Mouse (Mus musculus) stomach, embryonic 14.5 days (tissue): Measurements from ENCODE around the gene Ltn1. TPM values are rescaled to one million over a fixed set of nuclear protein-coding genes. Genes with fewer than 3 reads are reported as not detected.
A peak's percentile ranks its signal among the peaks of the same experiment; 100 is the strongest.

Experiments
- ATAC-seq: fragments of 200-750 bp; cut with Nextera tagmentation; 2 replicates; pipeline ENCODE4 v1.8.0; 2017; ENCODE audit warnings: low read depth, moderate TSS enrichment; ENCODE audit not compliant: insufficient number of reproducible peaks, insufficient read depth, low FRiP score
- H3K27ac ChIP-seq: fragments of 300-500 bp; sonication (generic); 2 replicates; pipeline ENCODE4 v1.5.1; 2014; ENCODE audit warnings: mild to moderate bottlenecking, low read length, moderate library complexity, mixed read lengths
- H3K27me3 ChIP-seq: fragments of 300-500 bp; sonication (generic); 2 replicates; pipeline ENCODE4 v1.6.1; 2014; ENCODE audit warnings: low read length, control low read depth, mixed read lengths; ENCODE audit not compliant: control insufficient read depth, insufficient read depth
- H3K36me3 ChIP-seq: fragments of 300-500 bp; sonication (generic); 2 replicates; pipeline ENCODE4 v1.6.1; 2014; ENCODE audit warnings: mild to moderate bottlenecking, control low read depth, low read length, moderate library complexity, mixed read lengths; ENCODE audit not compliant: control insufficient read depth, insufficient read depth
- H3K4me1 ChIP-seq: fragments of 300-500 bp; sonication (generic); 2 replicates; pipeline ENCODE4 v1.6.1; 2014; ENCODE audit warnings: low read length, control low read depth, mixed read lengths; ENCODE audit not compliant: control insufficient read depth, insufficient read depth
- H3K4me2 ChIP-seq: fragments of 300-500 bp; sonication (generic); replicated peaks from 2 replicates; pipeline ENCODE4 v1.6.1; 2014; ENCODE audit warnings: low read depth, low read length, control low read depth
- H3K4me3 ChIP-seq: fragments of 300-500 bp; sonication (generic); 2 replicates; pipeline ENCODE4 v1.5.1; 2014; ENCODE audit warnings: low read depth, low read length, control low read depth
- H3K9ac ChIP-seq: fragments of 300-500 bp; sonication (generic); replicated peaks from 2 replicates; pipeline ENCODE4 v1.6.1; 2014; ENCODE audit warnings: low read depth, mild to moderate bottlenecking, control low read depth, low read length, moderate library complexity, mixed read lengths
- H3K9me3 ChIP-seq: fragments of 300-500 bp; sonication (generic); 2 replicates; pipeline ENCODE4 v1.6.1; 2016; ENCODE audit warnings: low read depth, low read length, control low read depth; ENCODE audit not compliant: control insufficient read depth
- WGBS: fragments of 180-500 bp; shearing (Covaris S2); extraction: QIAGEN DNeasy Blood & Tissue Kit; methylation state at CpG from one replicate; pipeline ENCODE4 v1.1.7; 2014; 5-methylcytosine and 5-hydroxymethylcytosine counted together
- polyA plus RNA-seq: library from polyadenylated mRNA; unstranded; fragments of >200 nt; fragmentation: Nextera tagmentation; extraction: Ambion mirVana; gene quantifications from 2 replicates; pipeline ENCODE4 v1.2.1, GENCODE M21; 2014

Ltn1 gene
- polyA plus RNA-seq, 1 experiment from 2014 or later, result 37.7 TPM

DNA sequence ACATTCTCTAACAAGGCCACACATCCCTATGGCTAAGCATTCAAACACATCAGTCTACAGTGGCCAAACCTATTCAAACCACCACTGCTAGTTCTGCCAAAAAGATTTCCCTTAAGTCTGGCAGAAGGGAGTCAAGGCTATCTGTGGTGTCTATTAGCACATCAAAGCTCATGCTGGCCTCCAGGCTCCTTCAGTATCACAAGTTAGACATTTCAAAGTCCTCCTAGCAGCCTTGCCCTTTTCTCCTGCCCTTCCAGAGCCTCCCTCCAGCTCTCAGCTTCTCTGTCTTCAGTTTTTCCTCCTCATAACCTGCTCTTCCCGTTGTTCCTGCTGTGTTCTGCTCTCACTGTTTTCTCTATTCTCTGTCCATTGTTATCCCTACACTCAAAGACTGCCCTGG is 11.7 kb upstream of the Ltn1 start:
- no peaks in the 10 kb centered on the region for H3K27me3 ChIP-seq
- peaks cover 2% of the 10 kb centered on the region; the same call in 1 of the 2 replicates for H3K4me1 ChIP-seq
- no peak overlapping the region for H3K9ac ChIP-seq
- no peak overlapping the region for H3K27ac ChIP-seq
- no peaks in the 10 kb centered on the region for H3K36me3 ChIP-seq
- H3K9me3 ChIP-seq, result no peaks in the 10 kb centered on the region
- ATAC-seq, result no peak
- WGBS, result 38% methylated on average over 1 of the region's 1 CpGs
- H3K4me2 ChIP-seq, result no peak overlapping the region
- H3K4me3 ChIP-seq, result no peak overlapping the region

- ATAC-seq, result 0 out of 2 replicates have a peak, but pooled peaks have one; percentile 19
- Histone ChIP-seq H3K27ac (no peak overlapping the region), H3K9ac (no peak overlapping the region), H3K4me1 (peaks cover 2% of the 10 kb centered on the region; the same call in 1 of the 2 replicates), H3K4me2 (no peak overlapping the region), H3K27me3 (no peaks in the 10 kb centered on the region), H3K9me3 (no peaks in the 10 kb centered on the region), H3K36me3 (no peaks in the 10 kb centered on the region), H3K4me3 (no peak overlapping the region)
Observed at GRCm38 (mm10) chr16:87443245-87443644, 10.8 kb upstream of the Ltn1 start.

- Histone ChIP-seq H3K36me3 (no peaks in the 10 kb centered on the region), H3K27ac (no peak overlapping the region), H3K9me3 (no peaks in the 10 kb centered on the region), H3K4me1 (peaks cover 2% of the 10 kb centered on the region; the same call in 1 of the 2 replicates), H3K27me3 (no peaks in the 10 kb centered on the region), H3K9ac (no peak overlapping the region), H3K4me3 (no peak overlapping the region), H3K4me2 (no peak overlapping the region)
- 44% methylated on average over 5 of the region's 5 CpGs for WGBS
- no peak for ATAC-seq
Observed at GRCm38 (mm10) chr16:87442291-87442690, 9.9 kb upstream of the Ltn1 start.

DNA sequence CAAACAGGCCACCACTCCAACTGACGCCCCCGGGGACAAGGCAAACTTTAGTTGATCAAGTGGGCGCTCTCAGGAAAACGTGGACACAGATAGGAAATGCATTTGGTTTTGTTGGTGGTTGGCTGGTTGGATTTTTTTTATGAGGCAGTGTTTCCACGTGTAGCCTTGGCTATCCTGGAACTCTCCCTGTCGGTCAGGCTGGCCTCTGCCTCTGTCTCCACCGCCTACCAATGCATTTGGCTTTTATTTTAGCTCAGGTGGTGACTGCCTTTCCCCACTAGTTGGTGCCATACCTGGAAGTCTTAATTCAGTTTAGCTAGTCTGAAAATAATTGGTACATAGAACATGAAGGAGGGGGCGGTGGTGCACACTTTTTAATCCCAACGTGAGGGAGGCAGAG is 8.7 kb upstream of the Ltn1 start:
- peaks cover 2% of the 10 kb centered on the region; the same call in 1 of the 2 replicates for H3K4me1 ChIP-seq
- H3K27me3 ChIP-seq, result no peaks in the 10 kb centered on the region
- H3K4me2 ChIP-seq, result peak overlapping the region; percentile 72
- H3K36me3 ChIP-seq, result no peaks in the 10 kb centered on the region
- peak overlapping the region; percentile 67 for H3K4me3 ChIP-seq
- H3K9ac ChIP-seq, result peak overlapping the region; percentile 65
- no peaks in the 10 kb centered on the region for H3K9me3 ChIP-seq
- ATAC-seq, result no peak
- no peak overlapping the region for H3K27ac ChIP-seq
- 24% methylated on average over 9 of the region's 9 CpGs for WGBS

DNA sequence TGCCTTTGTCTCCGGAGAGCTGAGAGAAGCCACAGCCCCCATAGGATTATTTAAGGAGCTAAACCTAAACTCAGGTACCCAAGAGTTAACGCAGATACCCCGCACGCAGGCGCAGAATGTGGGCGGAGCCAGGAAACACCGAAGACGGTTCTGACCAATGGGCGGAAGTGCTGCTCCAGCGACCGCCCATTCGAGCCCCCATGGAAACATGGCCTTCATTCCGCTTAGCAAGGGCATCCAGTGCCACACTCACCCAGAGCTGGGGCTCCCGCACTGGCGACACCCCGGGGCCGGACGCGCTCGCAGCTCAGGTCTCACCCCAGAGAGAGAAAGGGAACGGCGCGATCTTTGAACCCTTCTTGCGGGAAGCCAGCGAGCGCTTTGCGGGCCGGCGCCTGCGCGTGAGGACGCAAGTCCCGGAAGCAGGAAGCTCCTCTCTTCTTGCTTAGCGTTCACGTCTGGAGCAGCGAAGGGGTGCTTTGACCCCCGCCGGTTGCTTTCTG is 7.8 kb upstream of the Ltn1 start, which contains the start of gene Rwdd2b:
Gene Rwdd2b, minus strand, starts transcription at position 390 of the 503 bp plus-strand sequence.
- H3K4me1 ChIP-seq, result peaks cover 2% of the 10 kb centered on the region; the same call in 1 of the 2 replicates
- peak within 1 kb of the TSS; percentile 72 for H3K4me2 ChIP-seq
- no peaks in the 10 kb centered on the region for H3K36me3 ChIP-seq
- H3K9me3 ChIP-seq, result no peaks in the 10 kb centered on the region
- peak; percentile 95 for ATAC-seq
- H3K4me3 ChIP-seq, result peak within 1 kb of the TSS; percentile 67
- H3K27me3 ChIP-seq, result no peaks in the 10 kb centered on the region
- WGBS, result 0% methylated on average over 38 of the region's 38 CpGs
- H3K27ac ChIP-seq, result peak within 1 kb of the TSS; percentile 83
- peak within 1 kb of the TSS; percentile 65 for H3K9ac ChIP-seq

GRCm38 (mm10) chr16:87438697-87439096 is 6.3 kb upstream of the Ltn1 start:
- Histone ChIP-seq H3K27ac (no peak overlapping the region), H3K9ac (no peak overlapping the region), H3K4me2 (no peak overlapping the region), H3K9me3 (no peaks in the 10 kb centered on the region), H3K27me3 (no peaks in the 10 kb centered on the region), H3K4me3 (no peak overlapping the region), H3K36me3 (no peaks in the 10 kb centered on the region), H3K4me1 (peaks cover 2% of the 10 kb centered on the region; the same call in 1 of the 2 replicates)
- no peak for ATAC-seq
- 91% methylated on average over 8 of the region's 8 CpGs for WGBS

DNA sequence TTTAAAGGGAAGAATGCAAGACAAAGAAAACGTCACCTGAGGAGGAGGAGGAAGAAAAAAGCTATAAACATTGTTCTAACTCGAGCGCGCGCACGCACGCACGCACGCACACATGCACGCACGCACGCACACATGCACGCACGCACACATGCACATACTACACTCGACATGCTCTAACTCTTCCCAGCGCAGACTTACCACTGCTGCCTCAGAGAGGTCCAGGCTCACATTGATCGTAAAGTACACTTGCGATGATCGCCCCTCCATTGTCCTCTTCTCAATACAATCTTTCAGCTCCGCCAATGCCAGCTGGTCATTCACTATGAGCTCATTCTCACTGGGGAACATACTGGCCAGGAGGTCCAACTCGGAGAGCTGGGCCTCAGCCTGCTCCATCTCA is 4.7 kb upstream of the Ltn1 start:
- no peak for ATAC-seq
- Histone ChIP-seq H3K27ac (no peak overlapping the region), H3K9ac (no peak overlapping the region), H3K36me3 (no peaks in the 10 kb centered on the region), H3K9me3 (no peaks in the 10 kb centered on the region), H3K4me1 (peaks cover 2% of the 10 kb centered on the region; the same call in 1 of the 2 replicates), H3K4me3 (no peak overlapping the region), H3K27me3 (no peaks in the 10 kb centered on the region), H3K4me2 (no peak overlapping the region)
- 91% methylated on average over 21 of the region's 21 CpGs for WGBS

DNA sequence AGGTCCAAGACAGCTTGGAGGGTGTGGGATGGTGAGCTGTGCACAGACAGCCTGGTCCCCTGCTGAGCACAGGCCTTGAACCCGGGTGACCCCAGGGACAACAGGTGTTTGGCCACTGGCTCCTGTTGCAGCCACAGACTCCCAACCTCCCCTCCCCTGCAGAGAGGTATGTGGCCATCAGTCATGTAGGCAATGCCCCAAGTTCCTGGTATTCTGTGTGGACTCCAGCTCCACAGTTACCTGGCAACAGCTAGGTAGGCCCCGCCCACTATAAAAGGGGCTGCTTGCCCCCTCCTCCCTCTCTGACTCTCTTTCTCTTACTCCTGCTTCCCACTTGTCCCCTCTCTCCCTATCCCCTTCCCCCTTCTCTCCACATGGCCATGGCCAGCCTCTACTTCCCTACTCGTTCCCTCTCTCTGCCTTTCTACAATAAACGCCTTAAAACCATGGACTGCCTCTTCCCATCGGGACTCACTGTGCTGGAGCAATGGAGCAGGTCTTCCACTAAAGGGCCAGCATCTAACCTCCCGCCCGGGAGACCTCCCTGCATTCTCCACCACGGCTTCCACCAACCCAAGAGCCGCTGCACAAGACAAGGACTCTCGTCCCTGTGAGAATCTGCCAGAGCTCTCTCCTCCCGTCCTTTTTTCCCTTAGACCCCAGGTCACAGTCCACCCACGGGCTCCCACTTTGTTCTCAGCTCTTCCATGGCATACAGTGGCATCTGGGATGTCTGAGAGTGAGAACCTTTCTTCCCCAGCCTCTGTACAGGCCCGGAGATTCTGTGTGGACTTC is 3.2 kb upstream of the Ltn1 start:
- Histone ChIP-seq H3K9ac (no peak overlapping the region), H3K36me3 (no peaks in the 10 kb centered on the region), H3K4me2 (no peak overlapping the region), H3K4me1 (0 out of 2 replicates have a peak, but pooled peaks cover 2% of the 10 kb centered on the region), H3K27ac (no peak overlapping the region), H3K4me3 (no peak overlapping the region), H3K9me3 (no peaks in the 10 kb centered on the region), H3K27me3 (no peaks in the 10 kb centered on the region)
- WGBS, result 80% methylated on average over 13 of the region's 13 CpGs
- ATAC-seq, result no peak
